Mouse (Mus musculus) stomach, embryonic 16.5 days (tissue): Measurements from ENCODE around the gene Fgf22. TPM values are rescaled to one million over a fixed set of nuclear protein-coding genes. Genes with fewer than 3 reads are reported as not detected.
"Not testable (repeated sequence)": the region's sequence is repeated elsewhere in the genome, so short reads cannot be mapped to it uniquely, and the experiment has no call there.

ENCODE experiments used
- ATAC-seq: fragments of 200-750 bp; cut with Nextera tagmentation; 2 replicates; pipeline ENCODE4 v1.8.0; 2017; ENCODE audit warnings: moderate number of reproducible peaks, moderate TSS enrichment; ENCODE audit not compliant: insufficient read depth, low FRiP score
- H3K27ac ChIP-seq: fragments of 300-500 bp; sonication (generic); 2 replicates; pipeline ENCODE4 v1.5.1; 2014; ENCODE audit warnings: low read length
- H3K27me3 ChIP-seq: fragments of 300-500 bp; sonication (generic); 2 replicates; pipeline ENCODE4 v1.6.1; 2014; ENCODE audit warnings: low read length, control low read depth, mixed read lengths; ENCODE audit not compliant: control insufficient read depth, insufficient read depth
- H3K36me3 ChIP-seq: fragments of 300-500 bp; sonication (generic); 2 replicates; pipeline ENCODE4 v1.6.1; 2014; ENCODE audit warnings: low read length; ENCODE audit not compliant: control insufficient read depth, insufficient read depth
- H3K4me1 ChIP-seq: fragments of 300-500 bp; sonication (generic); 2 replicates; pipeline ENCODE4 v1.6.1; 2014; ENCODE audit warnings: low read length, control low read depth, mixed read lengths; ENCODE audit not compliant: control insufficient read depth, insufficient read depth
- H3K4me2 ChIP-seq: fragments of 300-500 bp; sonication (generic); 2 replicates; pipeline ENCODE4 v1.6.1; 2014; ENCODE audit warnings: low read depth, low read length, mixed read lengths
- H3K4me3 ChIP-seq: fragments of 300-500 bp; sonication (generic); replicated peaks from 2 replicates; pipeline ENCODE4 v1.5.1; 2014; ENCODE audit warnings: mild to moderate bottlenecking, low read length
- H3K9ac ChIP-seq: fragments of 300-500 bp; sonication (generic); 2 replicates; pipeline ENCODE4 v1.6.1; 2014; ENCODE audit warnings: low read length
- H3K9me3 ChIP-seq: fragments of 300-500 bp; sonication (generic); replicated peaks from 2 replicates; pipeline ENCODE4 v1.6.1; 2016; ENCODE audit warnings: low read length, control low read depth; ENCODE audit not compliant: control insufficient read depth
- WGBS: fragments of 180-500 bp; shearing (Covaris S2); extraction: QIAGEN DNeasy Blood & Tissue Kit; methylation state at CpG from one replicate; pipeline ENCODE4 v1.1.7; 2014; 5-methylcytosine and 5-hydroxymethylcytosine counted together
- polyA plus RNA-seq: library from polyadenylated mRNA; unstranded; fragments of >200 nt; fragmentation: Nextera tagmentation; extraction: Ambion mirVana; gene quantifications from 2 replicates; pipeline ENCODE4 v1.2.1, GENCODE M21; 2015

Fgf22 gene
- polyA plus RNA-seq, 1 experiment from 2014 or later, result 0.37 TPM

DNA sequence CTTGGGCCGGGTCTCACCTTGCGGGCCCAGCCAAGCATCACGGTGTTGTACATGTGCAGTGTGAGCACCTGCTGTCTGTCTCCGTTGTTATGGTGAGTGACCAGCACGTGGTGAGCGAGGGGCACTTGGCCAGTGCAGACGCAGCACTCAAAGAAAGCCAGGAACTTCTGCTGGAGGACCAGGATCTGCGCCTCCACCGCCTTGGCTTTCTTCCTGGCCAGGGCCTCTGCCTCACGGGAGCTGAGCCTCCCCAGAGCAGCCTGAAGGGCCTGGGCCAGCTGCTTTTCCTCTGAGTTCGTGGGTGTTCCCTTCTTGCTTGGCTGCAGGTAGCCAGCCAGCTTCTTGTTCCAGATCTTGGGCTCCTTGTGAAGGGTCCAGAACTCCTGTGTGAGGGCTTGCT lies 11.7 kb upstream of the Fgf22 start:
- no peak overlapping the region for H3K4me3 ChIP-seq
- H3K4me1 ChIP-seq, result peaks cover 8% of the 10 kb centered on the region
- WGBS, result 90% methylated on average over 11 of the region's 11 CpGs
- H3K36me3 ChIP-seq, result peaks cover 45% of the 10 kb centered on the region
- H3K27me3 ChIP-seq, result no peaks in the 10 kb centered on the region
- ATAC-seq, result no peak
- no peak overlapping the region for H3K27ac ChIP-seq
- H3K9me3 ChIP-seq, result peaks cover 29% of the 10 kb centered on the region
- no peak overlapping the region for H3K4me2 ChIP-seq
- no peak overlapping the region for H3K9ac ChIP-seq

DNA sequence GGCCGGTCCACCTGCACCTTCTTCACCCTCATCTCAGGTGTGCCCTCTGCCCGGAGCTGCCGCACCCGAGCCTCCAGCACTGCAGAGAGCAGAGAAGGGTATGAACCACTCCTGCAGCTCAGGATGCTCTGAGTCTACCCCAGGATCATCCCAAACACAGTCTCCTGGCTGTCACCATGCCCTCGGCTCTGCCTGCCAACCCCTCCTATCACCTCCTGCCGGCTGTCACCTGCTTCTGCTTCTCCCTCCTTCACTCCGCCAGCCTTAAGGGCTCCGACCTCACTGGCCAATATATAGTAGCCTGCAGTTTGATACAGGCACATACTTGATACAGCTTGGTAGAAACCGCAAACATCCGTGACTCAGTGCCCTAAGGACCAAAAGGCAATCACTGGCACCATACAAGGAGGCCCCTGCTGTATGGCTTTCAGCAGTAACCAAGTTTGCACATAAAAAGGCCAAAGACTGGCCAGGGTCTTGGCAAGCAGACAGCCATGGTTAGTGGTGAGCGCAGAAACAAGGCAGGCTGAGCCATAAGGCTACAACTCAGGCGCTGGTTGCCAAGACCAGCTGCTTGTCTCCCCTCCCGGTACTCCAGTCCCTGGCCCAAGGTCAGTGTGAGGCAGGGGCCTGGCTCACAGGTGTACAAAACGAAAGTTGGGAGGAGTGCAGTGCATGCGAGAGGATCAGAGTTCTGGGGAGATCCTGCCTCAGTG lies 11.1 kb upstream of the Fgf22 start:
- H3K36me3 ChIP-seq, result peaks cover 38% of the 10 kb centered on the region
- H3K27ac ChIP-seq, result no peak overlapping the region
- H3K4me2 ChIP-seq, result no peak overlapping the region
- no peak overlapping the region for H3K4me3 ChIP-seq
- no peak for ATAC-seq
- no peaks in the 10 kb centered on the region for H3K27me3 ChIP-seq
- no peak overlapping the region for H3K9ac ChIP-seq
- peaks cover 23% of the 10 kb centered on the region for H3K9me3 ChIP-seq
- peaks cover 8% of the 10 kb centered on the region for H3K4me1 ChIP-seq
- 90% methylated on average over 15 of the region's 15 CpGs for WGBS

DNA sequence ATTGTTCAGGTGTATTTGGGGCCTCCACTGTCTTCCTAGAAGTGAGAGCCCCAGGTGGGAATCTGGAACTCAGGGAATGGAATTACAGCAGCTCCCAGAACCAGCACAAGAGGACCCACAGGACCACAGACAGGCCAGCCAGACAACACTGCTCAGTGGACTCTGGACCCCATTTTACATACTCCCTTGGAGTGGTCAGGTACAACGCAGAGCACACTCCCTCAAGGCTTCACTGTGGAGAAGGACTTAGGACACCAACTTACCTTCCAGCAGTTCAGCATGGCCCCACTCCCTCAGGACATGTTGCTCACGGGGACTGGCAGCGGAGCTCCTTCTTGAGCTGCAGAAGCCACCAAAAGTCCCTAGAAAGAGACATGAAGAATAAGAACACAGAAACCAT lies 9.5 kb upstream of the Fgf22 start:
- no peaks in the 10 kb centered on the region for H3K27me3 ChIP-seq
- peak overlapping the region; percentile 82 for H3K4me3 ChIP-seq
- ATAC-seq, result no peak
- no peak overlapping the region for H3K27ac ChIP-seq
- peak overlapping the region; percentile 77 for H3K4me2 ChIP-seq
- 90% methylated on average over 3 of the region's 3 CpGs for WGBS
- H3K4me1 ChIP-seq, result peaks cover 8% of the 10 kb centered on the region
- peaks cover 7% of the 10 kb centered on the region; the same call in 1 of the 2 replicates for H3K9me3 ChIP-seq
- H3K36me3 ChIP-seq, result peaks cover 22% of the 10 kb centered on the region
- H3K9ac ChIP-seq, result peak overlapping the region; percentile 48; the same call in 1 of the 2 replicates

DNA sequence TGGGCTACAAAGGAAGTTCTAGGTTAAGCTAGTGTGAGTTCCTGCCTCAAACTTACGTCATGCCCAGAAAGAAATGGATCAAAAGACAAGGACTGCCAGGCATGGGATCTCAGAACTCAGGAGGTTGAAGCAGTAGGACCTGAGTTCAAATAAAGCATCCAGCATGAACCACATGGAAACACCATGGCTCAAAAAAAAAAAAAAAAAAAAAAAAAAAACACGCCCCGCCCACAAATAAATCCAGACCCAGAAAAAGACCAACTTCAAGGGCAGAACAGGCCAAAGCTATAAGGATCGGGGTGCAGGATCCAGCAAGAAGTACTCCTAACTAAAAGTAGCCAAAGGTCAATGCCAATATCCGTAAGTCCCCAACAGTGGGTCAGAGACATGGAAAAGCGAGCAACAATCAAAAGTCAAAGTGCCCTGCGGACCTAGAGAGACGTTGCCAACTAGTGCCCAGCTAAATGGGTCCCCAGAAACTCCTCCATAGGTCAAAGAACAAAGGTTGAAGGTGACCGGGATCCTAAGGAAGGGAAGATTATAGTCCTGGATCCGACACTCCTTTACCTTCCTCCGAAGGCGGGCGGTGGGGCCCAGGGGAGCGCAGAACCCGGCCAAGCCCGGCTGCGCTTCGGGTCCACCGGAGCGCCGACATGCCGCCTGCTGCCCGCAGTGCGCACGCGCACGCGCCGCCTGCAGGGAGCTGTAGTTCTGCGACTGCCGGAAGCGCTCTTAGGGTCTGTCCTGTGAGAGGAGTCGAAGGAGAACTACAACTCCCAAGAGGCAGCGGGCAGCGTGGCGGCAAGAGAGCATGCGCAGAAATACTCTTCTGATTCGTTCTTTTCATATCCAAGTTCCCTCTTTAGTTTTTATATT lies 8.7 kb upstream of the Fgf22 start, which contains the start of gene Polrmt:
Gene Polrmt, minus strand, starts transcription at position 684 of the 876 bp plus-strand sequence.
- 3% methylated on average over 38 of the region's 38 CpGs for WGBS
- Histone ChIP-seq H3K4me3 (peak within 1 kb of the TSS; percentile 82), H3K9me3 (no peaks in the 10 kb centered on the region), H3K36me3 (peaks cover 15% of the 10 kb centered on the region), H3K27me3 (no peaks in the 10 kb centered on the region), H3K27ac (0 out of 2 replicates have a peak within 1 kb of the TSS, but pooled peaks have one; percentile 42), H3K4me1 (peaks cover 8% of the 10 kb centered on the region), H3K9ac (peak within 1 kb of the TSS; percentile 87), H3K4me2 (peak within 1 kb of the TSS; percentile 77)
- peak; percentile 97 for ATAC-seq

DNA sequence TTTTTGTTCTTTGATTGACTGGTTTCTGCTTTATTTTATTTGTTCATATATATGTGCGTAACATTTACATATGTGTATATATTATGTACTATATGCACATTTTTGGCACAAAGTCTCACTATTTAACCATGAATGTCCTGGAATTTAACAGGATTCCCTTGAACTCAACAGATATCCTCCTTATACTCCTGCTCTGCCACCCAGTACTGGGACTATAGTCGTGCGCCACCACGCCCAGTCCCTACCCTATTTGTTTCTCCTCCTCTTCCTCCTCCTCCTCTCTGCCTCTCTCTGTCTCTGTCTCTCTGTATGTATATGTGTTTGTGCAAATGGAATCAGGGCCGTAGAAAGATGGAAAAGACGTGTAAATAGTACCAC lies 8.1 kb upstream of the Fgf22 start:
- Histone ChIP-seq H3K9me3 (no peaks in the 10 kb centered on the region), H3K9ac (peak overlapping the region; percentile 66), H3K27me3 (no peaks in the 10 kb centered on the region), H3K36me3 (peaks cover 9% of the 10 kb centered on the region), H3K4me1 (peaks cover 8% of the 10 kb centered on the region), H3K27ac (0 out of 2 replicates have a peak overlapping the region, but pooled peaks have one; percentile 42), H3K4me3 (peak overlapping the region; percentile 82), H3K4me2 (peak overlapping the region; percentile 58)
- 20% methylated on average over 6 of the region's 6 CpGs for WGBS
- ATAC-seq, result peak; percentile 68

DNA sequence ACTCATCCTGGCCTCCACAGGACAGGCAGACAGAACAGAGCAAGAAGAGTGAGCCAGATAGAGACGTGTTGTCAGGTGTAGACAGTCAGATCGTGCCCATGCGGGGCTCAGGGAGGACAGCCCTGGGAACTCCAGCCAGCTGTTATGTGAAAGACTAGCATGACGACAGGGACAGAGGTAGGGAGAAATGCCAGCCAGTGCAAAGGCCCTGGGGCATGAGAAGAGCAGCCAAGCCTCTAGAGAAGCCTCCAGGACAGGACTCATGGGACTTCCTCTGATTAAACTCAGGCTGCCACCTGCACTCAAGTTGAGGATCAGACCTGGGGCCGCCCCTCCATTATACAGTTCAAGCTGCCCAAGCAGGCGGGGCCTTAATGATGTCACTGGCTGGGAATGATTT lies 6.4 kb upstream of the Fgf22 start:
- no peak overlapping the region for H3K27ac ChIP-seq
- no peaks in the 10 kb centered on the region for H3K9me3 ChIP-seq
- no peak overlapping the region for H3K9ac ChIP-seq
- no peaks in the 10 kb centered on the region for H3K27me3 ChIP-seq
- no peak for ATAC-seq
- 0 out of 2 replicates have a peak, but pooled peaks cover 5% of the 10 kb centered on the region for H3K36me3 ChIP-seq
- no peak overlapping the region for H3K4me3 ChIP-seq
- peaks cover 8% of the 10 kb centered on the region for H3K4me1 ChIP-seq
- no peak overlapping the region for H3K4me2 ChIP-seq
- 82% methylated on average over 6 of the region's 6 CpGs for WGBS

DNA sequence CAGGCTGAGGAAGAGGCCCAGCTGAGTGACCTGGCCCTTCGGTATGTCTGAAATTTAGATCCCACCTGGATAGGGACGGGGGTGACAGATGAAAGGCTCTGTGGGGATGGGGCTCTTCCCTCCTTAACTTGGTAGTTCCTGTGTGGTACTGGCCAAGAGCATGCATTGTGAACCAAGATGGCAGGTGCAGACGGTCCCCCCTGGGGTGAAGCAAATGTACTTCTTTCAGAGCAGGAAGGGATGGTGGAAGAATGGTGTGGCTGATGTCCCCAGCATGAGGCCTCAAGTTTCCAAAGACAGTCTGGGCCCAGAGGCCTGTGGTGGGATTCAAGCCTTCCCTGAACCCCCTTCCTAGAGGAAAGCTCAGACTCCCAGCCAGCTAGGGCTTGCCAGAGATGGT lies 978 bp downstream of the Fgf22 start:
- Histone ChIP-seq H3K27ac (no peak overlapping the region), H3K4me1 (peaks cover 2% of the 10 kb centered on the region; the same call in 1 of the 2 replicates), H3K4me2 (no peak overlapping the region), H3K4me3 (no peak overlapping the region), H3K27me3 (no peaks in the 10 kb centered on the region), H3K36me3 (peaks cover 23% of the 10 kb centered on the region), H3K9me3 (no peaks in the 10 kb centered on the region), H3K9ac (no peak overlapping the region)
- 74% methylated on average over 3 of the region's 3 CpGs for WGBS
- ATAC-seq, result no peak

DNA sequence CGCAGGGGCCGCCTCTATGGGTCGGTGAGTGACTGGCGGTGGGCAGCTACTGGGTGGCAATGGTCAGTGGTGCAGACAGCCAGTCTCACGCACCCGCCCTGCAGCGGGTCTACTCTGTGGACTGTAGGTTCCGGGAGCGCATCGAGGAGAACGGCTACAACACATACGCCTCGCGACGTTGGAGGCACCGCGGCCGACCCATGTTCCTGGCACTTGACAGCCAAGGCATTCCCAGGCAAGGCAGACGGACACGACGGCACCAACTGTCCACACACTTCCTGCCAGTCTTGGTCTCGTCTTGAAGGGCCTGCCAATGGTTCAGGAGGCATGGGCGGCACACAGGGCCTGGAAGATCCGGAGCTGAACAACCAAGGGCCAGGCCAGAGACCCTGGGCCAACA lies 1.8 kb downstream of the Fgf22 start:
- ATAC-seq, result no peak
- peaks cover 30% of the 10 kb centered on the region for H3K36me3 ChIP-seq
- no peak overlapping the region for H3K4me2 ChIP-seq
- 88% methylated on average over 24 of the region's 24 CpGs for WGBS
- H3K4me3 ChIP-seq, result no peak overlapping the region
- no peak overlapping the region for H3K9ac ChIP-seq
- H3K4me1 ChIP-seq, result peaks cover 2% of the 10 kb centered on the region; the same call in 1 of the 2 replicates
- no peaks in the 10 kb centered on the region for H3K9me3 ChIP-seq
- H3K27ac ChIP-seq, result no peak overlapping the region
- H3K27me3 ChIP-seq, result no peaks in the 10 kb centered on the region

DNA sequence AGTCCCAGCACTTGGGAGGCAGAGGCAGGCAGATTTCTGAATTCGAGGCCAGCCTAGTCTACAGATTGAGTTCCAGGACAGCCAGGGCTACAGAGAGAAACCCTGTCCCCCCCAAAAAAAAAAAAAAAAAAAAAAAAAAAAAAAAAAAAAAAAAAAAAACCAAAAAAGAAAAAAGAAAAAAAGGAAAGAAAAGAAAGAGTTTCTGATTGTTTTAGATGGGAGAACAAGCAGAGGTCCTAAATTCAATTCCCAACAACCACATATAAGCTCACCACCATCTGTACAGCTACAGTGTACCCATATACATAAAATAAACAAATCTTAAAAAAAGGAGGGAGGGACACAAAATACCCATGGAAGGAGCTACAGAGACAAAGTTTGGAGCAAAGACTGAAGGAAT lies 4.8 kb downstream of the Fgf22 start:
- H3K27ac ChIP-seq, ATAC-seq, H3K9me3 ChIP-seq, H3K27me3 ChIP-seq, H3K9ac ChIP-seq, H3K4me2 ChIP-seq, H3K4me3 ChIP-seq: not testable (repeated sequence)
- H3K36me3 ChIP-seq, result peaks cover 30% of the 10 kb centered on the region
- WGBS, result 84% methylated on average over 1 of the region's 1 CpGs
- H3K4me1 ChIP-seq, result peaks cover 11% of the 10 kb centered on the region
